Comparison of ENCODE assay signal across 12 mouse cellular contexts in the genomic region with DNA sequence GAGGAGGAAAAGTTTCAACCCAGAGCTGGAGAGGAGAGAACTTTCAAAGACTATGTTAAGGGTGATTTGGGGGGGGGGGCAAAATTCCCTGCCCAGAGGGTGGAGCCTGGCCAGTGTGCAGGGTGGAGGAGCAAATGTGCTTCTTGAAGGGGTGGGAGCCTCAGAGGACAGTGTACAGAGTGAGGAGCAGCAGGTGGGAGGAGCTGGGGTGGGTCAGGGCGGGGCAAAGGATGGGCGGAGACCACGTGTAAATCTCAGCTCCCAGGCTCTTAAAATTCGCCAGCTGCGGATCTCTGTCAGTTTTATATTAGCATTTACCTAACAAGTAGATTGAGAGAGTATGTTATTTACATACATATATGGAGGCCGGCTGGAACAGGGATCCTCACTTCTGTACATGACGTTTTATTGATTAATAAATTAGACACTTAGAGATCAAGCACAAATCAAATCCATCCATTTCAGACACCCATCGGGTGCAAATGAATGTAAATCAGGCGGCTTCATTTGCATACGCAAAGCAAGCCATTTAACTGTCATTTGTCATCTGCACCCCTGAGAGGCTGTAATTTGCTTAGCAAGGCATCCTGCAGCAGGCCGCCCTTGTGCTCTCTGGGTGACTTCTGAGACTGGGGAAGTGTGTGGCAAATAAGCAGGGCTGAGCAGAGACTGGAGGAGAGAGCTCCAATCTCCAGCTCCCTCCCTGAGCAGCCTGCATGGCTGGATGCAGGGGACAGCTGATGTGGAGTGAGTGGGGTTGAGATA.
DNase-seq lines count a peak whose midpoint lies in the region; ATAC-seq and TF ChIP-seq lines count a peak whose summit lies in the region.
"Had no signal": no experiment of that assay in that cellular context is flagged by ENCODE, and none has a peak within 500 bp of the region (broad histone marks: within the 10 kb centered on the region; RNA-seq: fewer than 3 reads in every experiment).

No protein-coding gene starts in this region.

- peak; percentile 46 for DNase-seq in kidney, postnatal 0 days (ENCODE audit: low spot score)
- no peak for DNase-seq in kidney, postnatal 14 days
- peak; percentile 67 for DNase-seq in brain, adult 2 months (ENCODE audit: low read depth, low spot score)
- DNase-seq in midbrain, embryonic 14.5 days, result peak; percentile 58
- DNase-seq in yolk sac, embryonic 10.5 days (ENCODE audit: low spot score), result no peak
- DNase-seq in left cerebral cortex, postnatal 10 days (ENCODE audit: extremely low spot score in 1 of 2, low spot score in 2 of 2), result no peak
- DNase-seq: kidney, adult 11 months; right cerebral cortex, adult 18-20 months had no signal

- no peak overlapping the region for H3K9ac ChIP-seq in kidney, postnatal 0 days (ENCODE audit: low read depth, low read length)
- no peak overlapping the region for H3K9ac ChIP-seq in forebrain, embryonic 15.5 days (replicated peaks)
- H3K9ac ChIP-seq in midbrain, embryonic 14.5 days (replicated peaks; ENCODE audit: low read length), result no peak overlapping the region
- H3K9ac ChIP-seq: liver, embryonic 14.5 days had no signal

- H3K27ac ChIP-seq in kidney, postnatal 0 days, result no peak overlapping the region
- H3K27ac ChIP-seq in forebrain, embryonic 15.5 days (replicated peaks), result peak overlapping the region; percentile 71
- H3K27ac ChIP-seq in midbrain, embryonic 14.5 days (replicated peaks; ENCODE audit: low read depth, low read length), result no peak overlapping the region
- H3K27ac ChIP-seq: liver, embryonic 14.5 days had no signal

- intact Hi-C loops in left cerebral cortex, postnatal 10 days (cut with DNase I), result no loop called here

- no peak overlapping the region for H3K4me2 ChIP-seq in kidney, postnatal 0 days (ENCODE audit: low read length)
- H3K4me2 ChIP-seq in forebrain, embryonic 15.5 days (replicated peaks), result peak overlapping the region; percentile 10; the same call in 1 of the 2 replicates
- H3K4me2 ChIP-seq in midbrain, embryonic 14.5 days (ENCODE audit: low read length), result no peak overlapping the region

- H3K9me3 ChIP-seq in kidney, postnatal 0 days (replicated peaks; ENCODE audit: low read length), result no peaks in the 10 kb centered on the region
- H3K9me3 ChIP-seq in forebrain, embryonic 15.5 days, result no peaks in the 10 kb centered on the region
- no peaks in the 10 kb centered on the region for H3K9me3 ChIP-seq in midbrain, embryonic 14.5 days (ENCODE audit: control insufficient read depth, low read length)

- H3K4me3 ChIP-seq in kidney, postnatal 0 days (replicated peaks; ENCODE audit: low read depth, low read length), result no peak overlapping the region
- H3K4me3 ChIP-seq in forebrain, embryonic 15.5 days, result no peak overlapping the region
- no peak overlapping the region for H3K4me3 ChIP-seq in midbrain, embryonic 14.5 days (replicated peaks; ENCODE audit: low read depth, low read length)

- TF ChIP-seq CTCF in kidney, postnatal 0 days (IDR thresholded peaks at IDR 0.05; ENCODE audit: low read depth), result no peak

- no peaks in the 10 kb centered on the region for H3K4me1 ChIP-seq in kidney, postnatal 0 days (replicated peaks; ENCODE audit: insufficient read depth, low read length)
- peaks cover 26% of the 10 kb centered on the region for H3K4me1 ChIP-seq in forebrain, embryonic 15.5 days
- H3K4me1 ChIP-seq in midbrain, embryonic 14.5 days (ENCODE audit: control insufficient read depth, insufficient read depth, low read length), result no peaks in the 10 kb centered on the region; the same call in 1 of the 2 replicates

- WGBS in kidney, postnatal 0 days, result 9% methylated on average over 11 of the region's 11 CpGs
- 7% methylated on average over 11 of the region's 11 CpGs for WGBS in forebrain, embryonic 15.5 days
- 7% methylated on average over 11 of the region's 11 CpGs for WGBS in midbrain, embryonic 14.5 days

- H3K27me3 ChIP-seq in kidney, postnatal 0 days (ENCODE audit: insufficient read depth, low read length), result no peaks in the 10 kb centered on the region
- H3K27me3 ChIP-seq in forebrain, embryonic 15.5 days, result no peaks in the 10 kb centered on the region
- H3K27me3 ChIP-seq in midbrain, embryonic 14.5 days (ENCODE audit: control insufficient read depth, insufficient read depth, low read length), result no peaks in the 10 kb centered on the region
- H3K27me3 ChIP-seq: CH12.LX had no signal

- no peak; the same call in 1 of the 2 replicates for ATAC-seq in kidney, postnatal 0 days (replicated peaks; ENCODE audit: low FRiP score, low read depth)
- ATAC-seq in forebrain, embryonic 15.5 days (replicated peaks), result peak; percentile 91
- ATAC-seq in midbrain, embryonic 14.5 days (ENCODE audit: low FRiP score, low TSS enrichment), result peak; percentile 47; the same call in 1 of the 2 replicates
- ATAC-seq in inflammation-experienced regulatory T-cells, adult 6 months, result no peak

- H3K36me3 ChIP-seq in kidney, postnatal 0 days (ENCODE audit: insufficient read depth, low read length), result no peaks in the 10 kb centered on the region
- H3K36me3 ChIP-seq in forebrain, embryonic 15.5 days, result no peaks in the 10 kb centered on the region
- H3K36me3 ChIP-seq in midbrain, embryonic 14.5 days (ENCODE audit: control insufficient read depth, insufficient read depth, low read length), result no peaks in the 10 kb centered on the region

Comparison
In these comparisons a context has a peak if more than half of its experiments do, and no peak if none do; other contexts are left out.
1. DNase-seq: peak in kidney, postnatal 0 days (single experiment), brain, adult 2 months (single experiment) and midbrain, embryonic 14.5 days (single experiment); none in kidney, postnatal 14 days (single experiment), yolk sac, embryonic 10.5 days (single experiment) and left cerebral cortex, postnatal 10 days (0 of 2).
2. ATAC-seq: peak in forebrain, embryonic 15.5 days (single experiment) and midbrain, embryonic 14.5 days (single experiment); none in kidney, postnatal 0 days (single experiment) and inflammation-experienced regulatory T-cells, adult 6 months (single experiment).